Mouse (Mus musculus): ENCODE results near the gene Arhgef6.

DNA sequence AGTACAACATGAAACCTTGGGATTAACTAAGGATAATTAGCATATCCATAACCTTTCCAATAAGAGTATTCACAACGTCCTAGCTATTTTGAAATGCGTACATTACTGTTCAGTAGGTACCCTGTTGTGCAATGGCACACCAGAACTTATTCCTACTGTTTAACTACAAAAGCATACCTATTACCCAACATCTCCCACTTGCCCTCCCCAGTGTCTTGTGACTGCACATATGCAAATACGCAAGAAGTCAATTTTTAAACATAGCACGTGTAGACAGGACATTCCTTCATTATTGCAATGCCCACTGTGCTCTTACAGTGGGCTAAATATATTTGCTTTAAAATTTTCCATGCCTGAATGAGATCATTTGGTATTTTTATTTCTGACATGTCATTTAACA, 34.4 kb upstream of the Arhgef6 start:
- no peak for TF ChIP-seq CTCF (IDR thresholded peaks at IDR 0.05; ENCODE audit: low read depth)
- no peak for TF ChIP-seq EP300 (optimal IDR thresholded peaks at IDR 0.05)
